Mouse (Mus musculus): ENCODE data around the gene Adipoq. TPM values are rescaled to one million over a fixed set of nuclear protein-coding genes. Genes with fewer than 3 reads are reported as not detected.
"Not testable (repeated sequence)": the region's sequence is repeated elsewhere in the genome, so short reads cannot be mapped to it uniquely, and the experiment has no call there.

The Adipoq gene
- total RNA-seq (2022) = 100 to 1,000 TPM; 199 to 471 (median 253) TPM

GRCm38 (mm10) chr16:23146280-23146679 is at the start of gene Adipoq:
Gene Adipoq, plus strand, starts transcription at chr16:23146536.
- DNase-seq = no peak

GRCm38 (mm10) chr16:23096886-23097285 is 49.5 kb upstream of the Adipoq start:
- DNase-seq = not testable (repeated sequence)

- DNase-seq = not testable (repeated sequence)
These were observed 48.8 kb upstream of the Adipoq start for GRCm38 (mm10) chr16:23097290-23098104.

- not testable (repeated sequence) for DNase-seq
These were observed 48.3 kb upstream of the Adipoq start for GRCm38 (mm10) chr16:23098105-23098452.

- DNase-seq = no peak
These were observed 46.7 kb upstream of the Adipoq start for GRCm38 (mm10) chr16:23099632-23100031.

- no peak for DNase-seq
These were observed 46.2 kb upstream of the Adipoq start for GRCm38 (mm10) chr16:23100099-23100575.

- no peak for DNase-seq
These were observed 45.7 kb upstream of the Adipoq start for GRCm38 (mm10) chr16:23100613-23101012.

GRCm38 (mm10) chr16:23102340-23103037 is 43.8 kb upstream of the Adipoq start:
- DNase-seq = no peak

GRCm38 (mm10) chr16:23103038-23103745 is 43.1 kb upstream of the Adipoq start:
- DNase-seq = no peak

GRCm38 (mm10) chr16:23103841-23104240 is 42.5 kb upstream of the Adipoq start:
- no peak for DNase-seq

GRCm38 (mm10) chr16:23106121-23106520 is 40.2 kb upstream of the Adipoq start:
- no peak for DNase-seq

GRCm38 (mm10) chr16:23107231-23107942 is 38.9 kb upstream of the Adipoq start, which contains the start of gene Eif4a2:
Gene Eif4a2, plus strand, starts transcription at chr16:23107444.
- DNase-seq = peak; percentile 88

- peak; percentile 81 for DNase-seq
These were observed 38.2 kb upstream of the Adipoq start for GRCm38 (mm10) chr16:23107946-23108759.

- no peak for DNase-seq
These were observed 37.4 kb upstream of the Adipoq start for GRCm38 (mm10) chr16:23108943-23109342.

- no peak for DNase-seq
These were observed 36.7 kb upstream of the Adipoq start for GRCm38 (mm10) chr16:23109350-23110280.

- no peak for DNase-seq
These were observed 34.0 kb upstream of the Adipoq start for GRCm38 (mm10) chr16:23112348-23112747.

- no peak for DNase-seq
These were observed 33.4 kb upstream of the Adipoq start for GRCm38 (mm10) chr16:23112861-23113435.

- no peak for DNase-seq
These were observed 32.4 kb upstream of the Adipoq start for GRCm38 (mm10) chr16:23113903-23114302.

- no peak for DNase-seq
These were observed 31.8 kb upstream of the Adipoq start for GRCm38 (mm10) chr16:23114339-23115171.

Measured in adrenal gland, adult 8-10 months (tissue).